Mouse (Mus musculus): Measurements from ENCODE around the gene Arhgap9. TPM values are rescaled to one million over a fixed set of nuclear protein-coding genes. Genes with fewer than 3 reads are reported as not detected.
"Not testable (repeated sequence)": the region's sequence is repeated elsewhere in the genome, so short reads cannot be mapped to it uniquely, and the experiment has no call there.

The Arhgap9 gene
- polyA plus RNA-seq, 1 experiment from 2014 or later: 0.99 TPM

GRCm38 (mm10) chr10:127314950-127315349, 6.8 kb upstream of the Arhgap9 start:
- WGBS: 76% methylated on average over 1 of the region's 1 CpGs
- H3K27me3 ChIP-seq (replicated peaks); H3K9me3 ChIP-seq; H3K9ac ChIP-seq; H3K4me3 ChIP-seq; H3K36me3 ChIP-seq (replicated peaks); H3K27ac ChIP-seq; ATAC-seq (replicated peaks); H3K4me2 ChIP-seq: not testable (repeated sequence)
- peaks cover 19% of the 10 kb centered on the region for H3K4me1 ChIP-seq

DNA sequence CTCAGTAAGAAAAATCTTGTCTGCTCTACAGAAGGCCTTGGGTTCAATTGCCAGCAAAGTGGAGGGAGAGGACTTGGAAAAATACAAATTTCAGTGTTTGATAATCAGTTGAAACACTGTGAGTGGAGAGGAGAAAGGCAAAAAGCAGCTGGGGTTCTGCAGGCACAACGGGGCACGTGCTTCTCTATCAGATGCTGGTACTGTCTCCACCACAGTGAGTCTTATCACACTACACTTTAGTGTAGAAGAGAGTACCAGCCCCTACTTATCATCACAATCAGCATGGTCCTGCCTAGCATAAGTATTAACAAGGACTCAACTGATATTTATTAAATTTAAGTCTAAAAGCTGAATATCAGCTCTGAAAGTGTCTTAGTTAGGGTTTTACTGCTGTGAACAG, 4.5 kb upstream of the Arhgap9 start:
- no peak for ATAC-seq (replicated peaks)
- no peaks in the 10 kb centered on the region for H3K36me3 ChIP-seq (replicated peaks)
- H3K9ac ChIP-seq: no peak overlapping the region
- H3K27ac ChIP-seq: no peak overlapping the region
- no peak overlapping the region for H3K4me3 ChIP-seq
- 0 out of 2 replicates have a peak, but pooled peaks cover 5% of the 10 kb centered on the region for H3K4me1 ChIP-seq
- H3K27me3 ChIP-seq (replicated peaks): 0 out of 2 replicates have a peak, but pooled peaks cover 6% of the 10 kb centered on the region
- no peaks in the 10 kb centered on the region for H3K9me3 ChIP-seq
- 71% methylated on average over 2 of the region's 2 CpGs for WGBS
- H3K4me2 ChIP-seq: no peak overlapping the region

- no peak for ATAC-seq (replicated peaks)
Observed at GRCm38 (mm10) chr10:127318009-127318408, 3.8 kb upstream of the Arhgap9 start.

DNA sequence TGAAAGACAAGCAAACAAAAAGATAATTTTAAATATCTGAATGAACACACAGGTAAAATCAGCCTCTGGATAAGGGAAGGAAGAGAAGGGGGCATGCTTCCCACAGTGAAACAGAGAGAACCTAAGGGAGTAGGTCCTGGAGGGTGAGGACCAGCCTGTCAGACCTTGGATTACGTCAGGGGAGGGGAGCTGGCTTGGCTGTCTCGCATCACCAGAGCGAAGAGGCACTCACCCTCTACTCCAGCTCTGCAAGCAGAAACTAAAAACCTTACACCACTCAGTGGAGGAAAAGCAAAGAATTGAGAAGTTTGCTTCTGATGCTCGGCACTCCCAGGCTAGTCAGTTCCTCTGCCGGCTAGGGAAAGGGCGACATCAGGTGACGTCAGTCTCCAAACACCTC, 1.8 kb upstream of the Arhgap9 start:
- no peaks in the 10 kb centered on the region for H3K9me3 ChIP-seq
- no peak overlapping the region for H3K27ac ChIP-seq
- peaks cover 26% of the 10 kb centered on the region for H3K27me3 ChIP-seq (replicated peaks)
- no peaks in the 10 kb centered on the region for H3K36me3 ChIP-seq (replicated peaks)
- H3K9ac ChIP-seq: no peak overlapping the region
- no peaks in the 10 kb centered on the region for H3K4me1 ChIP-seq
- WGBS: 77% methylated on average over 7 of the region's 7 CpGs
- H3K4me2 ChIP-seq: no peak overlapping the region
- ATAC-seq (replicated peaks): no peak
- H3K4me3 ChIP-seq: no peak overlapping the region

More at GRCm38 (mm10) chr10:127318009-127318408, 3.8 kb upstream of the Arhgap9 start:
- Histone ChIP-seq H3K4me2 (no peak overlapping the region), H3K4me3 (no peak overlapping the region), H3K4me1 (no peaks in the 10 kb centered on the region), H3K9me3 (no peaks in the 10 kb centered on the region), H3K27ac (no peak overlapping the region), H3K27me3 (replicated peaks) (0 out of 2 replicates have a peak, but pooled peaks cover 11% of the 10 kb centered on the region), H3K36me3 (replicated peaks) (no peaks in the 10 kb centered on the region), H3K9ac (no peak overlapping the region)
- 51% methylated on average over 4 of the region's 4 CpGs for WGBS

DNA sequence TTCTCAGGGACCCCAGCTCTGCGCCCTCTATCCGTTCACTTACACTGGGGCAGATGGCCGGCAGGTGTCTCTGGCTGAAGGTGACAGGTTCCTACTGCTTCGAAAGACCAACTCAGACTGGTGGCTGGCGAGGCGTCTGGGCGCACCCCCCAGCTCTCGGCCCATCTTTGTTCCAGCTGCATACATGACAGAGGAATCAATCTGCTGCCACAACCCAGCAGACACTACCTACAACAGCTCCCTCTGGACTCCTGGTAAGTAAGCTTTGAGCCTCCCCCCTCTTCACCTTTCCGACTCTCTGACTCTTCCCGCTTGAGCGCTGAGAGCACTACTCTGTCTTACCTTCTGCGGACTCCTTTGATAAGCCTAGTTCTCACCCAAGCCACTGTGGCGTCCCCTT, 414 bp downstream of the Arhgap9 start:
- 68% methylated on average over 13 of the region's 13 CpGs for WGBS
- Histone ChIP-seq H3K9ac (no peak overlapping the region), H3K4me2 (no peak overlapping the region), H3K4me1 (peaks cover 11% of the 10 kb centered on the region), H3K27ac (no peak overlapping the region), H3K27me3 (replicated peaks) (peaks cover 47% of the 10 kb centered on the region), H3K9me3 (no peaks in the 10 kb centered on the region), H3K4me3 (no peak overlapping the region), H3K36me3 (replicated peaks) (no peaks in the 10 kb centered on the region)
- no peak for ATAC-seq (replicated peaks)

DNA sequence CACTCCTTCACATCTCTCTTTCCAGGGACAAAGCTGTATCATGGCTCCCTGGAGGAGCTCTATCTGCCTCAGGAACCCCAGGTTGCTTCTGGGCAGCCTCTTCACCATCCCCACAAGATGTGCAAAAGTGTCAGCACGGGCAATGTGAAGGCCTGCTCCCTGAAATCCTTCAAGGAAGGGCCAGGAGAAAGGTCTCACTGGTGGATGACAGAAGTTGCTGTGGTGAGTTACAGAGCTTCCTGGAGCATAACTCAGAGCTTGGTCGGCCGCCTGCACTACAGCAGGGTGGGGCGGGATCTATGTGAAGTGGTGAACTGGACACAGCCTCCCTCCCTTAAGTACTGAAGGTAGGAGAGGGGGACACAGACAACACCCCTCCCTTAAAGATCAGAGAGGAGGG, 905 bp downstream of the Arhgap9 start:
- Histone ChIP-seq H3K4me1 (peaks cover 11% of the 10 kb centered on the region), H3K27ac (no peak overlapping the region), H3K9ac (no peak overlapping the region), H3K36me3 (replicated peaks) (no peaks in the 10 kb centered on the region), H3K4me3 (no peak overlapping the region), H3K4me2 (no peak overlapping the region), H3K27me3 (replicated peaks) (peaks cover 52% of the 10 kb centered on the region), H3K9me3 (no peaks in the 10 kb centered on the region)
- ATAC-seq (replicated peaks): no peak
- WGBS: 79% methylated on average over 4 of the region's 4 CpGs

DNA sequence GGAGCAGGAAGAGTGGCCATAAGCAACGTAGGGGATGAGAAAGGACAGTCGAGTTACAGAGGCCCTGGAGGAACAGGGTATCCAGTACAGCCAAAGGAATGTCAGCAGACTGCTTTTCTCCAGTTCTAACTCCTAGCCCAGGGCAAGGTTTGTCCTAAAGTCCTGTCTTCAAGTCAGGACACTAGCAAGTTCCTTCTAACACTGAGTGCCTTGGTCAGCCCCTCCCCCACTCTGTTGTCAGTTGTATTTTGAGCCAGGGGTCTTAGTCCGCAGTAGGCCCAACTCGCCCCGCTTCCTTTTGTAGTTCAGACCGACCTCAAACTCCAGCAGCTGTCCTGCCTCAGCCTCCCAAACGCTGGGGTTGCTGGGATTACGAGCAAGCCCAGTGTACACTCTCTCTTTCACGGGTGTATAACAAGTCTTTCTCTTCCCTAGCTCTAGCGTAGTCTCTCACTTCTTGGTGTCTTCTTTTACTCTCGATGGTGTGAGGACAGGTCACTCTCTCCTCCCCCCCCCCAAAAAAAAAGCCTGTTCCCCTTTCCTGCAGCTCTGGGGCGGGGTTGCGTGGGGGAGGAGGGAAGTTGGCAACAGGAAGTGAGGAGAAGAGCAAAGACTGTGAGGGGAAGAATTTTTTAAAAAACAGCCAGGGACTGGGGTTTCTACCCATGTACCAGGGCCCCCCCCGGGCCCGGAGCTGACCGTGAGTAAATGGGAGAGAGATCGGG, 1.5 kb downstream of the Arhgap9 start:
- H3K4me3 ChIP-seq: no peak overlapping the region
- H3K9ac ChIP-seq: no peak overlapping the region
- H3K9me3 ChIP-seq: no peaks in the 10 kb centered on the region
- 72% methylated on average over 17 of the region's 17 CpGs for WGBS
- H3K4me2 ChIP-seq: no peak overlapping the region
- H3K36me3 ChIP-seq (replicated peaks): no peaks in the 10 kb centered on the region
- peaks cover 11% of the 10 kb centered on the region for H3K4me1 ChIP-seq
- ATAC-seq (replicated peaks): no peak
- peaks cover 57% of the 10 kb centered on the region for H3K27me3 ChIP-seq (replicated peaks)
- H3K27ac ChIP-seq: no peak overlapping the region

DNA sequence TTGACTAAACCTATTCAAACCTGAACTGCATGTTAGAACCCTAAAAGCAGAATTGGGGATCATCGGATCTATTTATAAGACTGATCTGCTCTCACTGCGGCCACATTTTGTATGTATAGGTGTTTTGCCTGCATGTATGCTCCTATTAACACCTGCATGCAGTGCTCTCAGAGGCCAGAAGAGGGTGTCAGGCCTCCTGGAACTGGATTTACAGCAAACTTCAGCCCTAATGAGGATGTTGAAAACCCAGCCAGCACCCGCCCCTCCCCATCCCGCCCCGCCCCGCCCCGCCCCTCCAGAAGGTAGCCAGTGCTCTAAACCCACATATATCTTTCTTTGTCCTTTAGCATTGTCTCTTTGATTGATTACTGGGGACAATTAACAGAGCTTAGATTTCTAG, 2.7 kb downstream of the Arhgap9 start:
- Histone ChIP-seq H3K9me3 (no peaks in the 10 kb centered on the region), H3K4me1 (peaks cover 11% of the 10 kb centered on the region), H3K27me3 (replicated peaks) (peaks cover 69% of the 10 kb centered on the region), H3K36me3 (replicated peaks) (no peaks in the 10 kb centered on the region), H3K4me2 (no peak overlapping the region), H3K4me3 (no peak overlapping the region), H3K9ac (no peak overlapping the region), H3K27ac (no peak overlapping the region)
- 12% methylated on average over 7 of the region's 7 CpGs for WGBS
- no peak for ATAC-seq (replicated peaks)

- no peak overlapping the region for H3K4me2 ChIP-seq
- no peaks in the 10 kb centered on the region for H3K9me3 ChIP-seq
- 32% methylated on average over 14 of the region's 14 CpGs for WGBS
- H3K9ac ChIP-seq: no peak overlapping the region
- no peak overlapping the region for H3K4me3 ChIP-seq
- H3K4me1 ChIP-seq: peaks cover 11% of the 10 kb centered on the region
- H3K27ac ChIP-seq: no peak overlapping the region
- H3K27me3 ChIP-seq (replicated peaks): peaks cover 75% of the 10 kb centered on the region
- no peak for ATAC-seq (replicated peaks)
- H3K36me3 ChIP-seq (replicated peaks): no peaks in the 10 kb centered on the region
Observed at GRCm38 (mm10) chr10:127325454-127326016, 3.8 kb downstream of the Arhgap9 start.

DNA sequence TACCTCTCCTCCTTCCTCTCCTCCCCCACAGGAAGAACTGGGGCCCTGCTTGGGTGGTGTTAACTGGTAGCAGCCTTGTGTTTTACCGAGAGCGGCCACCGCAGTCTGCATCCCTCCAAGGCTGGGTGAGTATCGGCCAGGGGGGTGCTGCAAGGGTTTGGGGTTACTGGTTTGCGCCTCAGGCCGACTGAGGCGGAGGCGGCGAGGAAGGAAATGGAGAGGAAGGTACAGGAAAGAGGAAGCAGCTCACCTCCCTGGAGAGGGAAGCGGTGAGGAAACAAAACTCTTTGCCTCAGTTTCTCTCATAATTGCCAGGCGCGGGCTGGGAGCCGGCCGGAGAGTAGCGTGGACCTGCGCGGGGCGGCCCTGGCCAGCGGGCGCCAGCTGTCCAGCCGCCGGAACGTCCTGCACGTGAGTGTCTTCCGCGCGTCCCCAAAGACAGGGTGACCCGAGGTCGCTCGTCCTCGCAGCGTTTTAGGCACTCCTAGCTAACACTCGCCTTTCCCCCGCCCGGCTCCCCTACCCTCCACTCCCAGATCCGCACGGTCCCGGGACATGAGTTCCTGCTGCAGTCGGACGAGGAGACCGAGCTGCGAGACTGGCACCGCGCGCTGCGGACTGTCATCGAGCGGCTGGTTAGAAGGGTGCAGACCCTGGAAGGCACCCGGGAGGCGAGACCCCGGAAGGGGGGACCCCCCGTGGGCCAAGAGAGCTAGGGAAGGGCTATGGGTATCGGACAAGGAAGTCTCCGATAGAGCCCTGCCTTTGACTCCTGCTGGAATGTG, 4.4 kb downstream of the Arhgap9 start:
- H3K4me3 ChIP-seq: peak overlapping the region; percentile 25
- H3K27me3 ChIP-seq (replicated peaks): peaks cover 76% of the 10 kb centered on the region
- WGBS: 1% methylated on average over 54 of the region's 54 CpGs
- no peak overlapping the region for H3K27ac ChIP-seq
- no peak overlapping the region for H3K9ac ChIP-seq
- no peaks in the 10 kb centered on the region for H3K9me3 ChIP-seq
- H3K36me3 ChIP-seq (replicated peaks): no peaks in the 10 kb centered on the region
- ATAC-seq (replicated peaks): 0 out of 2 replicates have a peak, but pooled peaks have one; percentile 39
- peak overlapping the region; percentile 55 for H3K4me2 ChIP-seq
- peaks cover 11% of the 10 kb centered on the region for H3K4me1 ChIP-seq

- no peak for ATAC-seq (replicated peaks)
- H3K27ac ChIP-seq: no peak overlapping the region
- peaks cover 73% of the 10 kb centered on the region for H3K27me3 ChIP-seq (replicated peaks)
- 5% methylated on average over 29 of the region's 29 CpGs for WGBS
- H3K9me3 ChIP-seq: no peaks in the 10 kb centered on the region
- H3K4me2 ChIP-seq: peak overlapping the region; percentile 55
- no peaks in the 10 kb centered on the region for H3K36me3 ChIP-seq (replicated peaks)
- H3K9ac ChIP-seq: no peak overlapping the region
- peaks cover 11% of the 10 kb centered on the region for H3K4me1 ChIP-seq
- H3K4me3 ChIP-seq: peak overlapping the region; percentile 25
Observed at GRCm38 (mm10) chr10:127326828-127327227, 5.1 kb downstream of the Arhgap9 start.

- 58% methylated on average over 18 of the region's 18 CpGs for WGBS
- no peaks in the 10 kb centered on the region for H3K9me3 ChIP-seq
- peaks cover 11% of the 10 kb centered on the region for H3K4me1 ChIP-seq
- H3K36me3 ChIP-seq (replicated peaks): no peaks in the 10 kb centered on the region
- H3K9ac ChIP-seq: no peak overlapping the region
- H3K4me3 ChIP-seq: no peak overlapping the region
- H3K27ac ChIP-seq: no peak overlapping the region
- H3K27me3 ChIP-seq (replicated peaks): peaks cover 69% of the 10 kb centered on the region
- no peak overlapping the region for H3K4me2 ChIP-seq
- no peak for ATAC-seq (replicated peaks)
Observed at GRCm38 (mm10) chr10:127327461-127328145, 5.8 kb downstream of the Arhgap9 start.
